Mouse (Mus musculus): ENCODE measurements at regions not wholly inside any gene's neighbourhood (a gene's known extent, or its start where the extent isn't known, plus 50 kb on each side); places are given as distances from the start of the nearest gene placed in this dataset.

- in situ Hi-C loops (cut with MboI; ENCODE audit: low sequenced_read_pairs in 2 of 2, unreplicated experiment in 2 of 2): no loop called here
- H3K9me3 ChIP-seq (ENCODE audit: control insufficient read depth, insufficient read depth, low read depth, low read length): no peaks in the 10 kb centered on the region
- TF ChIP-seq ZNF384 (IDR thresholded peaks at IDR 0.05; ENCODE audit: low read depth, low read length) (no peak), MAFK (IDR thresholded peaks at IDR 0.05; ENCODE audit: insufficient read depth, low read depth, low read length) (no peak), HCFC1 (IDR thresholded peaks at IDR 0.05; ENCODE audit: borderline replicate concordance, insufficient read depth, low read length) (no peak), ZC3H11A (IDR thresholded peaks at IDR 0.05; ENCODE audit: borderline replicate concordance, low read depth, low read length) (no peak), CHD2 (IDR thresholded peaks at IDR 0.05; ENCODE audit: low read depth, low read length) (no peak)
- no peak overlapping the region for H3K4me3 ChIP-seq (ENCODE audit: insufficient read depth in 1 of 2, low read depth in 1 of 2, low read length in 2 of 2, poor library complexity in 1 of 2, severe bottlenecking in 1 of 2)
- no peak for DNase-seq (ENCODE audit: low read depth, low spot score)
- H3K9ac ChIP-seq (ENCODE audit: insufficient read depth, low read depth, low read length, poor library complexity, severe bottlenecking): no peak overlapping the region
- H3K36me3 ChIP-seq (ENCODE audit: control insufficient read depth, insufficient read depth, low read length, poor library complexity, severe bottlenecking): no peaks in the 10 kb centered on the region
- H3K27ac ChIP-seq (ENCODE audit: insufficient read depth, low read depth, low read length, poor library complexity, severe bottlenecking): no peak overlapping the region
- no peaks in the 10 kb centered on the region for H3K4me1 ChIP-seq (ENCODE audit: control insufficient read depth in 2 of 2, insufficient read depth in 2 of 2, low read length in 2 of 2, poor library complexity in 1 of 2)
Observed at GRCm38 (mm10) chr6:66053197-66053596, 100.8 kb downstream of the 4930544G11Rik start.

DNA sequence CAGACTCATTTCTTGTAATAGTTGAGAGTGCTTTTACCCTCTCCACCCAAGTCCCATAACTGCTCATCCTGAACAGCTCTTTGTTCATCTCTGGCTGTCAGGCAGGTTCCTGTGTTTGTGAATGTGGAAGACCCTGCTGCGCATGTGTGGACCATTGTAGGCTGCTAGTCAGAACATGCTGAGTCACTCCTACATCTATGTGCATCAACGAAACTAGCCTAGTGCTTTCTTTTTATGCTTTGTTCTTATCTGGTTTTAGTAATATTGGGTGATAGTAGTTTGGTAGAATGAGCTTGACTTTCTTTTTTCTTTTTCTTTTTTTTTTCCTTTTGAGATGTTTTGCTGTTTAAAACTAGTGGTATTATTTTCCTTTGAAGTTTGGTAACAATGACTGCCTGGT lies 116.5 kb downstream of the 4930544G11Rik start:
- Histone ChIP-seq H3K36me3 (ENCODE audit: control insufficient read depth, insufficient read depth, low read length, poor library complexity, severe bottlenecking) (no peaks in the 10 kb centered on the region), H3K27ac (ENCODE audit: insufficient read depth, low read depth, low read length, poor library complexity, severe bottlenecking) (no peak overlapping the region), H3K4me1 (ENCODE audit: control insufficient read depth in 2 of 2, insufficient read depth in 2 of 2, low read length in 2 of 2, poor library complexity in 1 of 2) (no peaks in the 10 kb centered on the region), H3K9me3 (ENCODE audit: control insufficient read depth, insufficient read depth, low read depth, low read length) (no peaks in the 10 kb centered on the region), H3K9ac (ENCODE audit: insufficient read depth, low read depth, low read length, poor library complexity, severe bottlenecking) (no peak overlapping the region), H3K4me3 (ENCODE audit: insufficient read depth in 1 of 2, low read depth in 1 of 2, low read length in 2 of 2, poor library complexity in 1 of 2, severe bottlenecking in 1 of 2) (no peak overlapping the region)
- DNase-seq (ENCODE audit: low read depth, low spot score): no peak
- TF ChIP-seq CHD2 (IDR thresholded peaks at IDR 0.05; ENCODE audit: low read depth, low read length) (no peak), MAFK (IDR thresholded peaks at IDR 0.05; ENCODE audit: insufficient read depth, low read depth, low read length) (peak; percentile 35; the same call in 1 of the 2 replicates)
- in situ Hi-C loops (cut with MboI; ENCODE audit: low sequenced_read_pairs in 2 of 2, unreplicated experiment in 2 of 2): no loop called here

DNA sequence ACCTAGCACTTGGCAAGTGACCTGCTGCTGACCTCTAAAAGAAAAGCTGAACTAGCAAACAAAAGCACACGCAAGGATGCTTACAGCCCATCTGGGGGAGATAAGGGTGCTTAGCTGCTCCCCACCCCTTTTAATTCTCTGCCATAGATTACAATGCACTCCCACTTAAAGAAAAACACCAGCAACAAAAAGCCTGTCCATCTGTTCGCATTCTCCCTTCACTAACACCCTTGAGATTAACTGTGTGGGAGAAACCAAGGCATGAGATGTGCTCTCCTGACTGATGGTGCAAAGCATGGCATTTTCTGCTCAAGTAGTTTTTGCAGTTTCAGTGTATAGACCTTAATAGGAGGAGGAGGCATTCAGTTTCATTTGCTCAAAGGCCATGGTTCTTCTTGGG lies 125.0 kb downstream of the 4930544G11Rik start:
- Histone ChIP-seq H3K9me3 (ENCODE audit: control insufficient read depth, insufficient read depth, low read depth, low read length) (no peaks in the 10 kb centered on the region; the same call in 1 of the 2 replicates), H3K9ac (ENCODE audit: insufficient read depth, low read depth, low read length, poor library complexity, severe bottlenecking) (no peak overlapping the region), H3K36me3 (ENCODE audit: control insufficient read depth, insufficient read depth, low read length, poor library complexity, severe bottlenecking) (no peaks in the 10 kb centered on the region), H3K27ac (ENCODE audit: insufficient read depth, low read depth, low read length, poor library complexity, severe bottlenecking) (no peak overlapping the region), H3K4me1 (ENCODE audit: control insufficient read depth in 2 of 2, insufficient read depth in 2 of 2, low read length in 2 of 2, poor library complexity in 1 of 2) (no peaks in the 10 kb centered on the region), H3K4me3 (ENCODE audit: insufficient read depth in 1 of 2, low read depth in 1 of 2, low read length in 2 of 2, poor library complexity in 1 of 2, severe bottlenecking in 1 of 2) (no peak overlapping the region)
- in situ Hi-C loops (cut with MboI; ENCODE audit: low sequenced_read_pairs in 2 of 2, unreplicated experiment in 2 of 2): no loop called here
- TF ChIP-seq HCFC1 (IDR thresholded peaks at IDR 0.05; ENCODE audit: borderline replicate concordance, insufficient read depth, low read length) (no peak), ZC3H11A (IDR thresholded peaks at IDR 0.05; ENCODE audit: borderline replicate concordance, low read depth, low read length) (no peak), ZNF384 (IDR thresholded peaks at IDR 0.05; ENCODE audit: low read depth, low read length) (no peak), CHD2 (IDR thresholded peaks at IDR 0.05; ENCODE audit: low read depth, low read length) (no peak), MAFK (IDR thresholded peaks at IDR 0.05; ENCODE audit: insufficient read depth, low read depth, low read length) (no peak)
- no peak for DNase-seq (ENCODE audit: low read depth, low spot score)

GRCm38 (mm10) chr6:66078769-66079168 lies 126.4 kb downstream of the 4930544G11Rik start:
- TF ChIP-seq MAFK (IDR thresholded peaks at IDR 0.05; ENCODE audit: insufficient read depth, low read depth, low read length): no peak
- no peak for TF ChIP-seq ZNF384 (IDR thresholded peaks at IDR 0.05; ENCODE audit: low read depth, low read length)
- no peak for TF ChIP-seq ZC3H11A (IDR thresholded peaks at IDR 0.05; ENCODE audit: borderline replicate concordance, low read depth, low read length)
- TF ChIP-seq HCFC1 (IDR thresholded peaks at IDR 0.05; ENCODE audit: borderline replicate concordance, insufficient read depth, low read length): no peak
- no peak for TF ChIP-seq CHD2 (IDR thresholded peaks at IDR 0.05; ENCODE audit: low read depth, low read length)
- H3K9me3 ChIP-seq (ENCODE audit: control insufficient read depth, insufficient read depth, low read depth, low read length): no peaks in the 10 kb centered on the region; the same call in 1 of the 2 replicates
- H3K4me3 ChIP-seq (ENCODE audit: insufficient read depth in 1 of 2, low read depth in 1 of 2, low read length in 2 of 2, poor library complexity in 1 of 2, severe bottlenecking in 1 of 2): no peak overlapping the region
- no peak overlapping the region for H3K27ac ChIP-seq (ENCODE audit: insufficient read depth, low read depth, low read length, poor library complexity, severe bottlenecking)
- H3K4me1 ChIP-seq (ENCODE audit: control insufficient read depth in 2 of 2, insufficient read depth in 2 of 2, low read length in 2 of 2, poor library complexity in 1 of 2): no peaks in the 10 kb centered on the region
- no peak overlapping the region for H3K9ac ChIP-seq (ENCODE audit: insufficient read depth, low read depth, low read length, poor library complexity, severe bottlenecking)
- H3K36me3 ChIP-seq (ENCODE audit: control insufficient read depth, insufficient read depth, low read length, poor library complexity, severe bottlenecking): no peaks in the 10 kb centered on the region
- DNase-seq (ENCODE audit: low read depth, low spot score): no peak
- in situ Hi-C loops (cut with MboI; ENCODE audit: low sequenced_read_pairs in 2 of 2, unreplicated experiment in 2 of 2): no loop called here

DNA sequence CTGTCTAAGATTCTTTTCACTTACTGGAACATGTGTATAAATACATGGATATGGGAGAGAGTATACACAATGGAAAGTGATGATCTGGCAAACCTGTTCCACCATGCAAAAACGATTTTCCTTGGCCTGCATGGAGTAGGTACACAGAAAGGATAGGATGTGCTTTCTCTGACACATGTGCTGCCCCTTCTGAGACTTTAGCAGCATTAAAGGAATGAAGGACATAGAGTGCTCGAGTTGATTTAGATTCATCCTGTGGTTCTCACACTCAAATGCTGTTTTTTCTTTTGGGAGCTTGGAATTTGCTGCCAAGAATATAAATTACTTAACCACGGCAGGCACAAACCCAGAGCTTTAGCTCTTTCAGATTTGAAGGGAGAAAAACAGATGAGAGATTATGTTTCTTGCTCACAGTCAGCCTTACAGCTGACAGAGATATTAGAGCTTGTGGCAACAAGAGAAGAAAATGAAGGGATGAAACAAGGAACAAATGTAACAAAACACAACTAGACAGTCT lies 149.2 kb downstream of the 4930544G11Rik start:
- Histone ChIP-seq H3K9ac (ENCODE audit: insufficient read depth, low read depth, low read length, poor library complexity, severe bottlenecking) (no peak overlapping the region), H3K36me3 (ENCODE audit: control insufficient read depth, insufficient read depth, low read length, poor library complexity, severe bottlenecking) (no peaks in the 10 kb centered on the region), H3K4me1 (ENCODE audit: control insufficient read depth in 2 of 2, insufficient read depth in 2 of 2, low read length in 2 of 2, poor library complexity in 1 of 2) (no peaks in the 10 kb centered on the region), H3K9me3 (ENCODE audit: control insufficient read depth, insufficient read depth, low read depth, low read length) (no peaks in the 10 kb centered on the region), H3K4me3 (ENCODE audit: insufficient read depth in 1 of 2, low read depth in 1 of 2, low read length in 2 of 2, poor library complexity in 1 of 2, severe bottlenecking in 1 of 2) (no peak overlapping the region), H3K27ac (ENCODE audit: insufficient read depth, low read depth, low read length, poor library complexity, severe bottlenecking) (no peak overlapping the region)
- in situ Hi-C loops (cut with MboI; ENCODE audit: low sequenced_read_pairs in 2 of 2, unreplicated experiment in 2 of 2): no loop called here
- no peak for TF ChIP-seq HCFC1 (IDR thresholded peaks at IDR 0.05; ENCODE audit: borderline replicate concordance, insufficient read depth, low read length)
- TF ChIP-seq CHD2 (IDR thresholded peaks at IDR 0.05; ENCODE audit: low read depth, low read length): no peak
- no peak for TF ChIP-seq MAFK (IDR thresholded peaks at IDR 0.05; ENCODE audit: insufficient read depth, low read depth, low read length)
- TF ChIP-seq ZC3H11A (IDR thresholded peaks at IDR 0.05; ENCODE audit: borderline replicate concordance, low read depth, low read length): no peak
- DNase-seq (ENCODE audit: low read depth, low spot score): no peak
